Mouse (Mus musculus) heart, postnatal 0 days (tissue): ENCODE data around the gene Iqcf3.

Experiments used
- CTCF ChIP-seq: IDR thresholded peaks from 2 replicates; pipeline ENCODE4 v1.5.1; 2016; ENCODE audit warnings: antibody characterized with exemption, control low read depth, low read depth
- EP300 ChIP-seq: IDR thresholded peaks from 2 replicates; pipeline ENCODE4 v1.6.1; 2016; ENCODE audit warnings: antibody characterized with exemption, low read depth

GRCm38 (mm10) chr9:106464751-106465541, 96.5 kb downstream of the Iqcf3 start:
- TF ChIP-seq EP300 (no peak), CTCF (no peak)
